Mouse (Mus musculus): ENCODE measurements around the gene Nfib.

Nfib gene

GRCm38 (mm10) chr4:82494424-82494823 lies 211.1 kb downstream of the Nfib start:
- DNase-seq = no peak

- no peak for DNase-seq
Measured at GRCm38 (mm10) chr4:82493865-82494264, 211.7 kb downstream of the Nfib start.

GRCm38 (mm10) chr4:82493363-82493762 lies 212.2 kb downstream of the Nfib start:
- no peak for DNase-seq

- DNase-seq = no peak
Measured at GRCm38 (mm10) chr4:82492737-82493136, 212.8 kb downstream of the Nfib start.

GRCm38 (mm10) chr4:82489939-82490338 lies 215.6 kb downstream of the Nfib start:
- no peak for DNase-seq

GRCm38 (mm10) chr4:82485910-82486309 lies 219.6 kb downstream of the Nfib start:
- DNase-seq = no peak

GRCm38 (mm10) chr4:82483871-82484270 lies 221.7 kb downstream of the Nfib start:
- DNase-seq = no peak

GRCm38 (mm10) chr4:82483298-82483697 lies 222.3 kb downstream of the Nfib start:
- DNase-seq = no peak

- no peak for DNase-seq
Measured at GRCm38 (mm10) chr4:82480635-82481034, 224.9 kb downstream of the Nfib start.

GRCm38 (mm10) chr4:82479394-82479793 lies 226.2 kb downstream of the Nfib start:
- no peak for DNase-seq

- DNase-seq = no peak
Measured at GRCm38 (mm10) chr4:82477742-82478141, 227.8 kb downstream of the Nfib start.

GRCm38 (mm10) chr4:82476411-82476810 lies 229.1 kb downstream of the Nfib start:
- no peak for DNase-seq

GRCm38 (mm10) chr4:82474334-82474733 lies 231.2 kb downstream of the Nfib start:
- DNase-seq = no peak

GRCm38 (mm10) chr4:82470938-82471320 lies 234.6 kb downstream of the Nfib start:
- DNase-seq = no peak

GRCm38 (mm10) chr4:82470212-82470937 lies 235.2 kb downstream of the Nfib start:
- DNase-seq = no peak

GRCm38 (mm10) chr4:82468944-82469343 lies 236.6 kb downstream of the Nfib start:
- no peak for DNase-seq

GRCm38 (mm10) chr4:82466717-82467116 lies 238.8 kb downstream of the Nfib start:
- peak; percentile 47 for DNase-seq

GRCm38 (mm10) chr4:82466144-82466543 lies 239.4 kb downstream of the Nfib start:
- DNase-seq = peak; percentile 38

- no peak for DNase-seq
Measured at GRCm38 (mm10) chr4:82464051-82464632, 241.4 kb downstream of the Nfib start.

- DNase-seq = no peak
Measured at GRCm38 (mm10) chr4:82463189-82463715, 242.3 kb downstream of the Nfib start.

- no peak for DNase-seq
Measured at GRCm38 (mm10) chr4:82461676-82462075, 243.9 kb downstream of the Nfib start.

- peak; percentile 35 for DNase-seq
Measured at GRCm38 (mm10) chr4:82458895-82459294, 246.7 kb downstream of the Nfib start.

- DNase-seq = no peak
Measured at GRCm38 (mm10) chr4:82456908-82457307, 248.6 kb downstream of the Nfib start.

- no peak for DNase-seq
Measured at GRCm38 (mm10) chr4:82456323-82456713, 249.2 kb downstream of the Nfib start.

Measured in cerebellum, adult 11-12 months (tissue).